Mouse (Mus musculus): ENCODE results near the gene Bbs12. TPM values are rescaled to one million over a fixed set of nuclear protein-coding genes. Genes with fewer than 3 reads are reported as not detected.

The Bbs12 gene
- 5.2 and 5.7 TPM in 2 replicates for polyA plus RNA-seq (2015; fragmentation: Nextera tagmentation; extraction: Ambion mirVana)

DNA sequence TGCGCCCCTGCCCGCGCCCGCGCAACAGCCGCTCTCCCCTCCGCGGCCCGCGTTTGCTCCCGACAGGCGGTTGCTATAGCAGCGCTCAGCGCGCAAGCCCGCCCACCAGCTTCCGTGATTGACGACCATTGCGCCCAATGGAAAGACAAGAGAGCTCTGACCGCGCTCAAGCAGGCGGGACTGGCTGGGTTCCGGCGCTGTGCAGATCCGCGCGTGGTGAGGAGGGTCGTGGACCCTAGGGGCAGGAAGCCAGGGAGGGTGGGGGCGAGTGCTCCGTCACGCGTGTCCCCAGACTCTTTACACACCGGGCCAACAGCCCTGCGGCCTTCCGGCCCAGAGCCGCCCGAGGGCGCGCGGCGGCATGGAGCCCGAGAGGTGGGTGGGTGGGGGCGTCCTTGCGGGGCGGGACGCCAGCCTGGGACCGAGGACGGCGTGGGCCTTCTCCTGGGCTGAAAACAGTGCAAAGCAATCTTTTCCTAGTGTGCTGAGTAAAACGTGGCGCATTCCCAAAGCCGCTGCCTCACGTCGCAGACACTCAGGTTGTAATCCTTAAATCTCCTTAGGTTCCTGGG lies at the start of gene Bbs12, which contains the start of gene Cetn4:
Gene Bbs12 (plus strand): TSS at position 185 of the 572 bp plus-strand sequence.
Gene Cetn4 (minus strand): TSS at position 339 of the 572 bp plus-strand sequence.
- Histone ChIP-seq H3K4me1 (peaks cover 9% of the 10 kb centered on the region), H3K36me3 (no peaks in the 10 kb centered on the region), H3K4me2 (replicated peaks) (peak within 1 kb of the TSS; percentile 55), H3K27me3 (no peaks in the 10 kb centered on the region), H3K4me3 (peak within 1 kb of the TSS; percentile 66), H3K9ac (replicated peaks) (peak within 1 kb of the TSS; percentile 73), H3K27ac (replicated peaks) (peak within 1 kb of the TSS; percentile 51), H3K9me3 (no peaks in the 10 kb centered on the region)
- under 1% methylated on average over 54 of the region's 54 CpGs for WGBS
- peak; percentile 100 for ATAC-seq (replicated peaks)

DNA sequence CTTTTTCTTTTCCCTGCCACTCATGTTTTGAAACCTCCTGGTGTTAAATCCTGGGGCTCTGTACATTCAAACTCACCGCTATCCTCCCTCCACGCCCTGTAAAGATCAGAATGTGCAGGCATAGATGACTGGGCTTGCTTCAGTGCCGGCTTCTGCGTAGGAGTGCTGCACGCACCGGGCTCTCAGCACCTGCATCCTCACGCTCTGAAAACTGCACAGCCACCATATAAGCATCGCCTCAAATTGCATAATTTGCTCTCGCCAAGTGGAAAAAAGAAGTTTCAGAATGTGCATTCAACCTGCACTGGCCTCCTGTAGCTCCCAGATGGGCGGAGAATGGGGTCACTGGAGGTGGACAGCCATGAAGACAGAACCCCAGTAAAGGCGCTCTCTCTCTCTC lies 44.0 kb upstream of the Bbs12 start:
- ATAC-seq (replicated peaks): no peak
- Histone ChIP-seq H3K9ac (replicated peaks) (no peak overlapping the region), H3K36me3 (no peaks in the 10 kb centered on the region), H3K4me3 (no peak overlapping the region), H3K27me3 (no peaks in the 10 kb centered on the region), H3K9me3 (no peaks in the 10 kb centered on the region), H3K4me1 (no peaks in the 10 kb centered on the region), H3K27ac (replicated peaks) (no peak overlapping the region), H3K4me2 (replicated peaks) (no peak overlapping the region)
- WGBS: 77% methylated on average over 11 of the region's 11 CpGs

DNA sequence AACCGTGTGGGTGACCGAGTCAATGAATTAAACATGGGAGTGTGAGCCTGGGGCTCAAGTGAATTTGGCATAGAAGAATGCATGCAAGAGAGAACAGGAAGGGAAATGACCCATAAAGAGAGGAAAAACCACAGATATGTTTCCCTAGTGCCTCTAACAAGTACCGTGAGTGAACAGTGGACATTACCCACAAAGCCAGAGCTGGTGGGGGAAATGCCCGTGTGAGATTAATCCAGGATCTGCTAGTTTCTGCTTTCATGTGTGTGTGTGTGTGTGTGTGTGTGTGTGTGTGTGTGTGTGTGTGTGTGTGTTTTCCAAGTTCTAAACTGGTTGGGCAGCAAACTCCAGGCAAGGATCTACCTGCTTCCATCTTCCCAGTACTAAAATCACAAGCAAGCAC lies 42.4 kb upstream of the Bbs12 start:
- ATAC-seq (replicated peaks): no peak
- no peaks in the 10 kb centered on the region for H3K27me3 ChIP-seq
- H3K4me1 ChIP-seq: no peaks in the 10 kb centered on the region
- 80% methylated on average over 4 of the region's 4 CpGs for WGBS
- no peaks in the 10 kb centered on the region for H3K9me3 ChIP-seq
- H3K9ac ChIP-seq (replicated peaks): no peak overlapping the region
- H3K4me3 ChIP-seq: no peak overlapping the region
- H3K27ac ChIP-seq (replicated peaks): no peak overlapping the region
- no peaks in the 10 kb centered on the region for H3K36me3 ChIP-seq
- H3K4me2 ChIP-seq (replicated peaks): no peak overlapping the region

DNA sequence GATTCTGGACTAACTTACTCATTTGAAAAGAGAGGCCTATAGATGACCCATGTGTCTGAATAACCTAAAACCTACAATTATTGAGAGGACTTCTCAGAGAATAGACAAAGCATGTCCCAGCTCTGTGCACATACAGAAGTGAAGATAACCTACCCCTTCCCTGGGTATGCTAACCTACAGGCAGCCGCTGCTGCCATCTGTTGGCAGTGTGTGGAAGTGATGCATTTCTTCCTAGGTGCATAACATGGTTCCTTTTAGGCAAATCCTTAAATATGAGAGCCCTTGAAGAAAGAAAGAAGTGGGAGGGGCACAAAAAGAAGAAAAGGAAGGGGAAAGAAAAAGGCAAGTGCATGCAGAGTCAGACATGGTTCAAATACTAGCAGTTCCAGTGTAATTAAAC lies 41.1 kb upstream of the Bbs12 start:
- no peak overlapping the region for H3K4me2 ChIP-seq (replicated peaks)
- H3K9ac ChIP-seq (replicated peaks): no peak overlapping the region
- no peaks in the 10 kb centered on the region for H3K36me3 ChIP-seq
- no peak for ATAC-seq (replicated peaks)
- no peaks in the 10 kb centered on the region for H3K4me1 ChIP-seq
- H3K27ac ChIP-seq (replicated peaks): no peak overlapping the region
- H3K9me3 ChIP-seq: no peaks in the 10 kb centered on the region
- H3K4me3 ChIP-seq: no peak overlapping the region
- H3K27me3 ChIP-seq: no peaks in the 10 kb centered on the region
- WGBS: 4% methylated on average over 1 of the region's 1 CpGs

- H3K9ac ChIP-seq (replicated peaks): no peak overlapping the region
- no peaks in the 10 kb centered on the region for H3K27me3 ChIP-seq
- H3K4me3 ChIP-seq: no peak overlapping the region
- H3K27ac ChIP-seq (replicated peaks): no peak overlapping the region
- ATAC-seq (replicated peaks): no peak
- no peaks in the 10 kb centered on the region for H3K9me3 ChIP-seq
- WGBS: 87% methylated on average over 7 of the region's 7 CpGs
- no peak overlapping the region for H3K4me2 ChIP-seq (replicated peaks)
- no peaks in the 10 kb centered on the region for H3K4me1 ChIP-seq
- no peaks in the 10 kb centered on the region for H3K36me3 ChIP-seq
Measured at GRCm38 (mm10) chr3:37273092-37273491, 39.3 kb upstream of the Bbs12 start.

GRCm38 (mm10) chr3:37274661-37275060 lies 37.7 kb upstream of the Bbs12 start:
- no peak overlapping the region for H3K4me3 ChIP-seq
- no peak overlapping the region for H3K27ac ChIP-seq (replicated peaks)
- no peaks in the 10 kb centered on the region for H3K4me1 ChIP-seq
- ATAC-seq (replicated peaks): no peak
- no peaks in the 10 kb centered on the region for H3K9me3 ChIP-seq
- H3K9ac ChIP-seq (replicated peaks): no peak overlapping the region
- H3K27me3 ChIP-seq: no peaks in the 10 kb centered on the region
- H3K36me3 ChIP-seq: no peaks in the 10 kb centered on the region
- 78% methylated on average over 6 of the region's 6 CpGs for WGBS
- no peak overlapping the region for H3K4me2 ChIP-seq (replicated peaks)

DNA sequence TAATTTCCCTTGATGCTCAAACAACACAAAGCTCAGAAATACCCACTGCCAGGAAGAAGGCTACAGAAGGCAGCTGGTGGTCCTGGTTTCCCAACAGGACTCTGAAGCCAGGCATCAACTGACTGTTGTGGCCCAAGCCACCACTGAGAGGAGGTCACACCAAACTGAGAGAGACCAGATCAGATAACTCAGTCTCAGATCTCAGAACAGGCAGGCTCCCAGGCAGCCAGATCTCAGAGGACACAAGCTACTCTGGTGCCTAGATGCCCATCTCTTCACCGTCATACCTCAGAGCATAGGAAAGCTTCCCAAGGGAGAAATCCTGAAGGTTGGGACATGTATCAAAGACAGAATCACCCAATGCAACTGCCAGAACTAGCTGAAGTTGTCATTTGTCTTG lies 32.1 kb upstream of the Bbs12 start:
- 97% methylated on average over 1 of the region's 1 CpGs for WGBS
- ATAC-seq (replicated peaks): no peak
- Histone ChIP-seq H3K27me3 (no peaks in the 10 kb centered on the region), H3K27ac (replicated peaks) (no peak overlapping the region), H3K4me2 (replicated peaks) (no peak overlapping the region), H3K36me3 (no peaks in the 10 kb centered on the region), H3K9ac (replicated peaks) (no peak overlapping the region), H3K4me3 (no peak overlapping the region), H3K4me1 (0 out of 2 replicates have a peak, but pooled peaks cover 5% of the 10 kb centered on the region), H3K9me3 (no peaks in the 10 kb centered on the region)

- Histone ChIP-seq H3K36me3 (no peaks in the 10 kb centered on the region), H3K27ac (replicated peaks) (no peak overlapping the region), H3K4me2 (replicated peaks) (no peak overlapping the region), H3K4me1 (0 out of 2 replicates have a peak, but pooled peaks cover 5% of the 10 kb centered on the region), H3K27me3 (no peaks in the 10 kb centered on the region), H3K9me3 (no peaks in the 10 kb centered on the region), H3K9ac (replicated peaks) (no peak overlapping the region), H3K4me3 (no peak overlapping the region)
- 72% methylated on average over 8 of the region's 8 CpGs for WGBS
- ATAC-seq (replicated peaks): no peak
Measured at GRCm38 (mm10) chr3:37280871-37281270, 31.5 kb upstream of the Bbs12 start.

GRCm38 (mm10) chr3:37282299-37282922 lies 29.9 kb upstream of the Bbs12 start:
- 0 out of 2 replicates have a peak, but pooled peaks cover 5% of the 10 kb centered on the region for H3K4me1 ChIP-seq

GRCm38 (mm10) chr3:37283234-37283633 lies 29.1 kb upstream of the Bbs12 start:
- no peaks in the 10 kb centered on the region for H3K27me3 ChIP-seq
- H3K4me3 ChIP-seq: no peak overlapping the region
- no peak for ATAC-seq (replicated peaks)
- no peaks in the 10 kb centered on the region for H3K36me3 ChIP-seq
- H3K4me2 ChIP-seq (replicated peaks): no peak overlapping the region
- 0 out of 2 replicates have a peak, but pooled peaks cover 5% of the 10 kb centered on the region for H3K4me1 ChIP-seq
- H3K9ac ChIP-seq (replicated peaks): no peak overlapping the region
- no peak overlapping the region for H3K27ac ChIP-seq (replicated peaks)
- no peaks in the 10 kb centered on the region for H3K9me3 ChIP-seq
- WGBS: 85% methylated on average over 4 of the region's 4 CpGs

More at GRCm38 (mm10) chr3:37282299-37282922, 29.9 kb upstream of the Bbs12 start:
- Histone ChIP-seq H3K27ac (replicated peaks) (no peak overlapping the region), H3K36me3 (no peaks in the 10 kb centered on the region), H3K27me3 (no peaks in the 10 kb centered on the region), H3K4me2 (replicated peaks) (no peak overlapping the region), H3K9ac (replicated peaks) (no peak overlapping the region), H3K9me3 (no peaks in the 10 kb centered on the region), H3K4me3 (no peak overlapping the region)
- ATAC-seq (replicated peaks): no peak; the same call in 1 of the 2 replicates
- 67% methylated on average over 11 of the region's 11 CpGs for WGBS

- Histone ChIP-seq H3K27ac (replicated peaks) (no peak overlapping the region), H3K9ac (replicated peaks) (no peak overlapping the region), H3K4me2 (replicated peaks) (no peak overlapping the region), H3K4me3 (no peak overlapping the region), H3K27me3 (no peaks in the 10 kb centered on the region), H3K9me3 (no peaks in the 10 kb centered on the region), H3K36me3 (no peaks in the 10 kb centered on the region), H3K4me1 (no peaks in the 10 kb centered on the region)
- 99% methylated on average over 2 of the region's 2 CpGs for WGBS
- ATAC-seq (replicated peaks): no peak
Measured at GRCm38 (mm10) chr3:37289237-37289636, 23.1 kb upstream of the Bbs12 start.

DNA sequence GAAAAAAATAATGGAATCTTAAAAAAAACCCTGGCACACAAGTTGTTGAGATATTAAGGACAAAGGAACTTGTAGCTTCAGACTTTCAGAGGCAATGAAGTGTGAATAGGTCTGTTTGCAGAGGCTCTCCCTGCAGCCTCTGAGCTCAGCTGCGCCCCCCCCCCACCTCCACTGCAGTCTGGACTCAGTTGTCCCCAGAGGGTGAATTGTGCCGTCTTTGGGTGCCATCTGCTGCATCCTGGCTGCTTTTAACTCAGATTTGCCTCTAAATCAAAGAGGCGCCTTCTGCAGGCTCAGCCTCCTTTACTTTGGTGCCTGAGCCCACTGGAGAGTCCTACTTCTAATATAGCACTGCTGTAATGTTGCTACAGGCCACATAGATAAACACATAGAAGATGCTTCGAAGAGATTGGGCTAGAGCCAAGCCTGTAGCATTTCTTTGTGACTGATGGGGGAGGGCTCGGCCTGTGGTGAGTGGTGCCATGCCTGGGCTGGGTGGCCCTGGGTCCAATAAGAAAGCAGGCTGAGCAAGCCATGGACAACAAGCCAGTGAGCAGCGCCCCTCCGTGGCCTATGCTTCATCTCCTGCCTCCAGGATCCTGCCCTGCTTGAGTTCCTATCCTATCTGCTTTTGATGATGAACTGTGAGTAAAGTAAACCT lies 21.3 kb upstream of the Bbs12 start:
- Histone ChIP-seq H3K9me3 (no peaks in the 10 kb centered on the region), H3K4me1 (no peaks in the 10 kb centered on the region), H3K9ac (replicated peaks) (no peak overlapping the region), H3K4me2 (replicated peaks) (no peak overlapping the region), H3K27me3 (no peaks in the 10 kb centered on the region), H3K4me3 (no peak overlapping the region), H3K27ac (replicated peaks) (no peak overlapping the region), H3K36me3 (no peaks in the 10 kb centered on the region)
- 62% methylated on average over 7 of the region's 7 CpGs for WGBS
- ATAC-seq (replicated peaks): 0 out of 2 replicates have a peak, but pooled peaks have one; percentile 38
